Mouse (Mus musculus) T-cell, adult 2 months (primary cell): Measurements from ENCODE around the gene Lpcat3.

ENCODE experiments used
- DNase-seq: peaks from one replicate; pipeline ENCODE4 v3.0.0; 2022; ENCODE audit warnings: low spot score

The Lpcat3 gene

DNA sequence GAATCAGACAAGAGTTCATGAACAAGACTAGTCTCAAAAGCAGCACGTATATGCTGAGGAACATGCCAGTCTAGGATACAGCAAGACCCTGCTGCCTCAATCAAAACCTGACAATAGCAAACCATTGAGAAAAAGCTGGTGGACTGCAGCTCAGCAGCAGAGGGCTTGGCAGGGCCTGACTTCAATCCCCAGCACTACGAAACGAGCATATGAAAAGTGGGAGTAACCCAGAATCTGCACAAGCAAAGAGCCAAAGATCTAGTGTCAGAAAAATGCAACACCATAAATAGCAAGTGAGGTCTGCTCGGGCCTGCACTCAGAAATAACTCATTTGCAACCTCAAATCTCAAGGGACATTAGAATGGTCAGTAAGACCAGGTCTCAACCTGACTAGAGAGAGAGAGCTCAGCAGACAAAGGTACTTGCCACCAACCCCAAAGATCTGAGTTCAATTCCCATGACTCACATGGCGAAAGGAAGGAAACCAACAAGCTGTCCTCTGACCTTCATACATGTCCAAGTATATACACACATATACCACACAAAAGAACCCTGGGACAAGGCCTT is 43.3 kb downstream of the Lpcat3 start:
- DNase-seq, result no peak

DNA sequence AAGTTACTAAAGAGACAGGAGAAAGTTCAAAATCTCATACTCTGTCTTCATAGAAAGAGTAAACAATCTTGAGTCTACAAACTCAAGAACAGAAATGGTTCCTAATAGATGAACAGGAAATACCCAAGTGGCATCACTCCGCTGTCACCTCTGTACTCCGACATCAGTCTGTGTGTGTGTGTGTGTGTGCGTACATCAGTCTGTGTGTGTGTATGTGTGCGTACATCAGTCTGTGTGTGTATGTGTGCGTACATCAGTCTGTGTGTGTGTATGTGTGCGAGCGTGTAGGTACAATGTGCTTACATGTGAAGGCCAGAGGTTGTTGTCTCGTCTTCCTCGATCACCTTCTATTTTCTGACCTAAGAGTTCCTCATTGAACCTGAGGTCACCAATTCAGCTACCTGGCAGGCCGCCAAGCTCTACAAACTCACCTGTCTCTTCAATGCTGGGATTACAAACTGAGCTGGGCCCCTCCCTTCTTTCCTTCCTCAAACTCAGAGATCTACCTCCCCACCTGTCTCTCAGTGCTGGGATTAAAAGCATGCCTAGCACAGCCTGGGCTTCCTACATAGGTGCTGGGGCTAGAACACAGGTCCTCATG is 45.6 kb downstream of the Lpcat3 start:
- no peak for DNase-seq

DNA sequence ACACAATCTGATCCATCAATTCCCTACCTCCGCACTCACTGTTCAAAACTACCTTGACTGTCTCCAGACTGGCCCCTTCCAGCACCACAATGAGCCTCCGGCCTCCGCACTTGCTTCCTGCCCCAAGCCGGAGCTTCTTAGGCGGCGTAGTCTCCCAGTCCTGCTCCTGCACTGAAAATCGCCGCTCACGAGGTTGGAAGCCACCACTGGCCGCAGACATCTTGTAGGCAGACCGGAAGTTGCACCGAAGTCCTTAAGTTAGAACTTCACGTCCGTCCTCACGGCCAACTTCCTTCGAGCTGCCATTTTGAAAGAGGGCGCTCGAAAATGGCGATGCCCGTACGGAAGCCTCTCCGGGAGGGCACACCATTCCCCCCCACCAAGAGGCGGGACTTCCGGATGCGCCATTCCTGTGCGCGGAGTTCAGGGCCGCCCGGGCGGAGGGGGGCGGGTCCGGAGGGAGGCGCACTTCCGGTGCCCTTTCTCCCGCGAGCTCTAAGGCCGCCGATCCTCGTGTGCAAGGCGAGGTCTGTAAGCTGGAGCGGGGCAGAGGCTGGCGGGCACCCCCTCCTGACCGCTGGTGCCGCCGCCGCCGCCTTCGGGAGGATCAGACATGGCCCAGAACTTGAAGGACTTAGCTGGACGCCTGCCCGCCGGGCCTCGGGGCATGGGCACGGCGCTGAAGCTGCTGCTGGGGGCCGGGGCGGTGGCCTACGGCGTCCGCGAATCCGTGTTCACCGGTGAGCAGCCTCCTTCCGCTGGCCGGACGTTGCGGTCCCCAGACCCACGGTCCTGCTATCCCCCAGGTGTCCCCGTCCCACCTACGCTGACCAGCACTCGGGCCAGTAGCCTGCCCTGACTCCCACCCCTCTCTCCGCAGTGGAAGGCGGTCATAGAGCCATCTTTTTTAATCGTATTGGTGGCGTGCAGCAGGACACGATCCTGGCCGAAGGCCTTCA is 49.3 kb downstream of the Lpcat3 start, which contains the start of the genes Emg1 and Phb2:
Gene Emg1 (minus strand): TSS at position 355 of the 959 bp plus-strand sequence.
Gene Phb2 (plus strand): TSS at position 513 of the 959 bp plus-strand sequence.
- DNase-seq, result peak; percentile 97

DNA sequence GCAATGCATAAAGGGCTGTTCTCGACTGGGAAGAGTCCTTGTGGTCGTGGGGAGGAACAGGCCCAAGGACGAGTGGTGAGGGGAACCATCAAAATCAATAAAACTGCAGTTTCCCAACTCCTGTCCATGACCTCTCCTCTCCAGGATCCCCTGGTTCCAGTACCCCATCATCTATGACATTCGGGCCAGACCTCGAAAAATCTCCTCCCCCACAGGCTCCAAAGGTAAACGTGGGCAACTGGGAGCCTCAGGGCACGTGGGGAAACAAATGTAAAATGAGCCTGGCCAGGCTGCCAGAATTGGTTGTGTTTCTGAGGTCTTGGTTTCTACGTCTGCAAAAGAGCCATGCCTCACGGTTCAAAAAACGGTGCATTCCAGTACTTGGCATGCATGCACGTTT is 50.1 kb downstream of the Lpcat3 start:
- no peak for DNase-seq

DNA sequence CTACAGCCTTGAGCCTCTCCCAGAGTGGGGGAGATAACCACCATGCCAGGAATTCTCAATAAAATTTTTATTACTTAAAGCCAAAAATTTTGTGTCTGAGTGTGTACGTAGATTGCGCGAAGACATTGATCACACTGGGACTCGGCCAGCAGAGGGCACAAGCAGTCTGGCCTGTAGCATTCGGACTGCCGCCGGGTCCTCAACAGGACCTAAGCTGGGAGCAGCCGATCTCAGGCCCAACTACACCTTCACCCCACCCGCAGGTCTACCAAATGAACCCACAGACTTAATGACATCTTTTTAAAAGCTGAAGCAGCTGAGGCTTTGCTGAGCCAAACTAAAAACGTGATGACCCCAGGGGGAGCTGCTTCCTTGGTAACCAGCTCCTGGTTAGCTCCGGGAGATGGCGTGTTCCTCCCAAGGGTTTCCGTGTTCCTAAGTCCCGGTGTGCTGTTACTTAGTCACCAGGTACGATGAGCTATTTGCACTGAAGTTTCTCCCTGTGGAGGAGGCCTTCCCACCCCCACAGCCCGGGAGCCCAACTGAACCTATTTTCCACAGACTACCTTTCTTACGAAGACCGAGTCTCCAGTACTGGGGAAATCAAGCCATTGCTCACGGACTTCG is 54.1 kb downstream of the Lpcat3 start:
- peak; percentile 41 for DNase-seq

DNA sequence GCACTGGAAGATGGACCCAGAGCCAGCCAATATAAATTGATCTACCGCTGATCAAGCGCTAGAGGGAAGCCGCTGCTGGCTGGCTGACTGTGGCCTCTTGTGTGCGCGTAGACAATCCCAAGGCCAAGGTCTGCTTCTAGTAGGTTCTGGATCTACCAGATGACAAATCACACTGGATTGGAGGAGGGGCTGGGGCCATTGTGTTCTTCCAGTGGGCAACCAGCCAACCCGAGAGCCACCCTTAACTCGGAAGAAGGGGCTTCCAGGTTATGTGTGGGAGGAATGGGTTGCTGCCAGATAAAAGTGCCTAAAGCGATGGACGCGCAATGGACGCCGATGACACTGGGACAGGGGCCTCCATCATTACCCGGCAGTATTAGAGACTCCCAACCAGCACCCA is 55.1 kb downstream of the Lpcat3 start:
- no peak for DNase-seq

DNA sequence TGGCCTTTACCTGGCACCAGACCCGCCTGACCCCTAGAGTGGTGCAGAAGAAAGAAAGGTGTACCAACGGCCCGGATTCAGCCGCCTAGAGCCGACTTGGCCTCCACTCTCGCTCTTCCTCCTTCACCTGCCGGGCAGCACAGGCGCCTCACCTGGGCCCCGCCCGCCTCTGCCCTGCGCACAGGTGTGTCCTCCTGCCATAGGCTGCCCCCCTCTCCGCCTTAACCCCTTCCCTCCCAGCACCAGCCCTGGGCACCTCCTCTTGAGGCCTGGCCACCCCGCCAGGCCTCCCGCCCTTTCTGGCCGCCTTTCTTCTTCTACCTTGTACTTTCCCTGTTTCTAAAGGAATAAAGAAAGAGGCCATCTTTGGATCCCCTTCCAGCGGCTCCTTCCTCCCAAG is 55.9 kb downstream of the Lpcat3 start:
- no peak for DNase-seq

DNA sequence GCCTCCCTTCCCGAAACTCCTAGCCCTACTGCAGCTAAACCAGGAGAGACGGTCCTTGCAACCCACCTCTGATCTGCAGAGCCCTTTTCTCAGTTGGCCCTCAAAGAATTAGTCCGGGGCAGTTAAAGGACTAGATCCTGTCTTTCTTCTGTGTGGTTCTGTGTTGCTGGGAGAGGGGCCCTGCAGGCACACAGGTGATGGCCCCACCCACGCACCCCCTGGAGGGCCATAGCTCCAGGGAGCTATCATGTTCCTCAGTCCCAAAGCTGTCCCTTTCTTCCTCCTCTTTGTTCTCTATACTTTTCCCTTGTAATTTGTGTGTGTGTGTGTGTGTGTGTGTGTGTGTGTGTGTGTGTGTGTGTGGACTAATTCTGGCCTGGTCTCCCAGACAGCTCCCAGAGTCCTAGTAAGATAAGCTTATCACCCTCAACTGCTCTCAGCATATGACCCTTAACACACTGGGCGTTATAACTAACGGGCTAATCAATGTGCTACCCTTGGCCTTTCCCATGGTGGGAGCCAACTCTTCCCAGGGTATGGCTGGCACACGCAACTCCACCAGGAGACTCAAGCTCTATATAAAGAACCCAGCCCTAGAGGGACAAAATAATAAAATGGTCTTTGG is 56.6 kb downstream of the Lpcat3 start:
- DNase-seq, result no peak

DNA sequence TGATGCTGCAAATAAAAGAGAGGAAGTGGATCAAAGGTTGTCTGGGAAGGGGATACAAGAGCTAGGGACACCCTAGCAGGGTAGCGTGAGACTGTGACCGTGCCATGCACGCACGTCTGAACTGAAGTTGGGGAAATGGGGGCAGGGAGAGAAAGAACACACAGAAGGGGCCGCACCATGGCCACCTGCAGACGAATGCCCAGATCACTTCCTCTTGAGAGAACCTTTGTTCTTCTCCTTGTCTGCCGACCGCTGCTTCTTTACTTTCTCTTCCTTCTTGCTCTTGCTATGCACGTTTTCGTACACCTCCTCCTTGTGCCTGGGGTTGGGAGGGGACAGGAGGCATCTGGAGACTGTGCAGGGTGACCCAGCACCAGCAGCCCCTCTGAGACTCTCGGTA is 58.1 kb downstream of the Lpcat3 start:
- peak; percentile 18 for DNase-seq

DNA sequence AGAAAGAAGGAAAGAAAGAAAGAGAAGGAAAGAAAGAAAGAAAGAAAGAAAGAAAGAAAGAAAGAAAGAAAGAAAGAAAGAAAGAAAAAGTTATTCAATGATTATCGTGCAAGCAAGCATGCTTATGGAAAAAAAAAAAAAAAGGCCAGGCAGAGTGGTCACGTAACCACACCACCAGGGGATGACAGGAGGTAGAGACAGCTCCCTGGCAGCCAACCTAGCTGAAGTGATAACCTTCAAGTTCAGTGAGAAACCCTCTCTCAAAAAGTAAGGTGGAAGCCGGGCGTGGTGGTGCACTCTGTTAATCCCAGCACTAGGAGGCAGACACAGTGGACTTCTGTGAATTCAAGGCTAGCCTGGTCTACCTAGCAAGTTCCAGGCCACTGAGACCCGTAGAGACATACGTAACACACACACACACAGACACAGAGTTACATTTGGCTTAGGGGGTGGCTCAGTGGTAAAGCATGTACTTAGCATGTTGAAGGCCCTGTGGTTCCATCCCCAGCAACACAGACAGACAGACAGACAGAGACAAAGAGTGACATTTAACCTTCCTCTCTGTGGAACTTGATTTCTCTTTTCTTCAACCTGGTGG is 60.1 kb downstream of the Lpcat3 start:
- DNase-seq, result peak; percentile 19

DNA sequence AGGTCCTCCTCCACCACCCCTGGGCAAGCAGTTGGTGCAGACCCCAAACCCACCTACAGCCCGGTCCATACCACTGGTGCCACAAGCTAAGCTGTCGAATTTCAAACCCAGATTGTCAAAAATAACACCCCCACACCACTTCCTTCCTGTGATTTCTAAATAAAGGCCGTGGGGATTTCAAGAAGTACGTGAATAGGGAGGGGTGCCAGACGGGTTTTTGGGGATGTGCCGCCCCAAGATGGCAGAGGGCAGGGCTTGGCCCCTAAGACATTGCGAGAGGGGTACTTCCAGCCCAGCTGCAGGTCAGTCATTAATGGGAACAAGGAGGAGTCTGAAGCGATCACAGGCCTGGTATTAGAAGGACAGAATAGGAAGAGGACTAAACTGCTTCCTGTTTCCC is 60.7 kb downstream of the Lpcat3 start:
- peak; percentile 56 for DNase-seq

DNA sequence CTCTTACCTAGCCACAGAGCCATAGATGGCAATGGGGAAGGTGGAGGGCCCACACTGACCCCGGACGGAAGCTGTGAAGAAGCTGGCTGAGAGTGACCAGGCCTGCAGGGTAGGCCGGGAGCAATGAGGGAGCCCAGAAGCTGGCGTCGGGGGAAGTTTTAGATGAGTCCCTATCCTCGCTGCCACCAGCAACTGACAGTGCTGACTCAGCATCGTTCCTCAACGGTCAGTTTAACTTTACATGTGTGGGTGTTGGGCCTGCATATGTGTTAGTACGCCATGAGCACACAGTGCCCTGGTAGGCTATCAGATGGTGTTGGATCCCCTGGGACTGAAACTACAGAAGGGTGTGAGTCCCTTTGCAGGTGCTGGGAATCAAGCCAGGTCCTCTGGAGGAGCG is 61.6 kb downstream of the Lpcat3 start:
- no peak for DNase-seq

DNA sequence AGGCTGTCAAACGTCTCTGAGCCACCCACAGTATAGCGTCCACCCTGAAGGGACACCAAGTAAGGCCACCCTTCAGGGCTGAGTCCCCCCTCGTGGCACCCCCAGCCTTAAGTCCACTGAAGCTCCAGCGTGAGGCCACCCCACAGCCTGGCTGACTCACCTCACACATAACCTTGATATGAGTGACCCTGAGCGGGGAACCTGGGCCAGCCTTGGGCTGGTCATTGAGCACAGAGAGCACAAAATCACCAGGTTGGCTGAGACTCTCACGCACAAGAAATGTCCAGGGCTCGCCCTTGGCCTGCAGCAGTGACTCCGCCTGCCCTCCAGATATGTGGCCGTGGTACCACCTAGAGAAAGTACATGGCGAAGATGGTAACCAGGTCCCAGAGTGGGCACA is 65.8 kb downstream of the Lpcat3 start:
- no peak for DNase-seq

DNA sequence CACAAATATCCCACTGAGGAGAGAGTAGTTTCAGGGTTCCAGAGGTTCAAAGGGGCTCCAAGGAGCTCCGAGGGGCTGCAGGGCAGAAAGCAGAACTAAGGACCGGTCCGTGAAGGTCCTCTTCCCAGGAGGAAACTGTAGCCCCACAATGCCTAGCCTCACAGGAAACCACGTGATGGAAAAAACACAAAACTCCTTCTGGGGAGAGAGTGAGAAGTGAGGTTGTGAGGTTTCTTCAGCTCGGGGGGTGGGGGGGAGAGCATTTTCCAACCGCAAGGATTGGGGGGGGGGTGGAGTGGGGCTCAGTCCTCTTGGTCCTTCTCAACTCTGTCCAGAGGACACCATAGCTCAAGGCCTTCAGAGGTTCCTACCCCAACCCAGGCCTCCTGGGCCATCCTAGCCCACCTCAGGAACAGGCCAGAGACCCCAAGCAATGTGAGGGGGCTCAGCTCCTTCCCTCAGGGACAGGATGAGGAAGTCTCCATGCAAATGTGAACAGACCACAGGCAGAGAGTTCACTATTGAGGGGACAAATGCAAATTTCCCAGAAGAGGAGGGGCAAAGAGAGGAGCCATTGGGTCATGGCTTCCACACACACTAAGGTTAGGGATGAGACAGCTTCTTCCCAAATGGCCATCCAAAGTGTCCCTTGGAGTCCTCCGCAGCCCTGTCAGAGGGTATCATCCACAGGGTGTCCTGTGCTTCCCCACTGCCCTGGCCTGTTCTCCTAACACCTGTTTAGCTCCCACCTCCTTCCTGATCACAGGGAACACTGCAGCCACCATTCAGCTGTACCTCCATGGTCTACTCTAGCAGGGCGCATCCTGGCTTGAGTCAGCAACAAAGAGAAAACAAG is 67.3 kb downstream of the Lpcat3 start:
- peak; percentile 22 for DNase-seq

DNA sequence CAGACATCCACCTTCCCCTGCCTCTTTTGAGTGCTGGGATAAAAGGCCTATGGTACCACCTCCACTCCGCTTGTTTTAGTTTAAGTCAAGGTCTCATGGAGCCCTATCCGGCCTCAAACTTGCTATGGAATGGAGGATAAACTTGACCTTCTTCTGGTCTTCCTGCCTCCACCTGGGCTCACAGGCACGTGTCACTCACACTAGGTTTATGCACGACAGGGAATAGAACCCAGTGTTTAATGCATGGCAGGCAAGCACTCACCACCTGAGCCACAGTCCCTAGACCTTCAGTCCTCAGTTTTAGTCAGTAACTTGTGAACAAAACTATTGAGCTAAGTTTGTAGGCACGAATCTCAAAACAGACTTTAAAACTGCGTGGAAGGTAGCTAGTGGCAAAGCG is 68.2 kb downstream of the Lpcat3 start:
- DNase-seq, result no peak

DNA sequence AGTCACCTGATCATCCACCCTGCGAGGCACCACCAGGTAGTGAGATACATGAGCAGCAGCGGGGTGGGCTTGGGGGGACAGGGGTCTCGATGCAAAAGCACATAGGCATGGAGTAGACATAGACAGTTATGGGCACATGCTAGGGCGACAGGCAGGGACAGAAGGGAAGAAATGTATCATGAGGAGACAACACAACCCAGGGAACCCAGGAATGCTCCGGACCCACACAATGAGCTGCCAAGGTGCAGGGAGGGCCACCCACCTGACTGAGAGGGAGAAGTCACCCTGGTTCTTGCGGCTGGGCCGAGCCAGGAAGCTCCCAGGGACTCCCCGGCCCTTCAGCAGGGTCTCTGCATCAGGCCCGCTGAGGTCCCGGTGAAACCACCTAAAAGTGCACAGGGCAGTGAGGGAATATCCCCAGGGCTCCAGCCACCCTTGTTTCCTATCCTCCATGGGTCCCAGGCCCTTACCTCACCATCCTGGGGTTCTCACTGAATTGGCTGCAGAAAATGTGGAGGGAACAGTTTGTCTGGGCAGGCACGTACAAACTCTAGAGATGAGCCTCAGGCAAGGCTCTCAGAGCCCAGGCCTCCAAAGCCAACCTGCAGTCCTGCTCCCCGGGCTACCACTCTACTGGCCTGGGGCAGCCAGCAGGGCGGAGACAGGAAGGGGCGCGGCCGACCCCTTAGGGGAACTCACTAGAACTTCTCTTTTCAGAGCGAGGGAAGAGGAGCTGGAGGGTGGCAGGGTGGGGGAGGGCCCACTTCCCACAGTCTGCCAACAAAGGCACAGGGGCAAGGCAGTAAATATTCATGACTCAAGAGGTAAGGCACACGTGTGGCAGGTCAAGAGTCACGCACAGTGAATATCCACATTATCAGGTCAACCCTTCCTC is 69.9 kb downstream of the Lpcat3 start:
- DNase-seq, result peak; percentile 71

DNA sequence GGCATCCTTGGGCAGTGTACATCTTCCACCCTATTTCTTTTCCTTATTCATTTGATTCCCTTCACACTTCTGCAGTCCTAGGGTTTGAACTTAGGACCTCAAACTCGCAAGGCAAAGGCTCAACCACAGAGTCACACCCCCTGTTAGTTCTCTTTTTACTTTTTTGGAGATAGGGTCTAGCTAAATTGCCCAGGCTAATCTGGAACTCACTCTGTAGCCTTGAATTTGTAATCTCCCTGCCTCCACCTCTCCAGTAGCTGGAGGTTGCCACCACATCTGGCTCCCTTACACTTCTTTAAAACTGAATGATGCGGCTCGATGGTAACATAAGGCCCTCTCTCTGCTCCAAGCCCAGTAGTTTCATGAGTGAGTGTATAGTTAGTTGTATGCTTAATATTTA is 71.6 kb downstream of the Lpcat3 start:
- no peak for DNase-seq

DNA sequence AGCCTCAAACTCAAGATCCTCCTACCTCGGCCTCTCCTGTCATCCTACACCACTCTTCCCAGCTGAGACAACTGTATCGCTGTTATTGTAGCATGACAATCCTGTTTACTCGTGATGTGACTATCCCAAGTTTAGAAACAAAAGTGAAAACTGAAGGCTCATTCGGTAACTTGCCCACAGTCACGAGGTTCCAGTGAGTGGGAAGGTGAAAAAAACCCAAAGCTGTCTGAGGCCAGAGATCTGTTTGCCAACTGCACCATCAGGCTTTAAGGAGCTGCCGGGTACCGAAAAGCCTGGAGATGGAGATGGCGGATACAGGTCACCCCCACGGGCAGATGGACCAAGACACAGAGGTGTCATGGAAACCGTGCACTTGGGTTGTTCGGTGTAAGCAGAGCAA is 74.2 kb downstream of the Lpcat3 start:
- no peak for DNase-seq

DNA sequence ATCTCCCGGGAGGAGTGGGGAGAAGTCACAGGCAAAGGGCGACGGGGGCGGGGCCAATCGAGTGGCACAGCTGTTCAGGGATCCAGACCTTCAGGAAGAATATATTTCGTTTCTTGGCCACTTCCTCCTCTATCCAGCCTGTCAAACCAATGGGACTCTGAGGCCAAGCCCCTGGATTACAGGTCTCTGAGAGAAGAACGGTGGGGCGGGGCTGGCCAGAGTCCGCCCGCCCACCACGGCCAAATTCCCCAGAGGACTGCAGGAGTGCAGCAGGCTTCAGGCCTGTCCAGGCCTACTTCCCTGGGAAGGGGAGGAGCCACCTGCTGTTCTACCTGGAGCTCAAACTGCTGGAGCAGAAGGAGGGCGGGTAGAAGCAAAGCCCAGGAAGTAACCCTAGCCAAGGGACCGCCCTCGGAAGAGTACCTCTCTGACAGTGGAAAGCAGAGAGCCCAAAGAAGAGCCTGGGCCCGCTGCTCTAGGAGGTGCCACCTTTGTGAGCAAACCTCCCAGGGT is 75.7 kb downstream of the Lpcat3 start, which contains the start of gene Ptpn6:
Gene Ptpn6 (minus strand): TSS at position 204 of the 513 bp plus-strand sequence.
- peak; percentile 30 for DNase-seq
